Mouse (Mus musculus) bone marrow, adult 2 months (tissue): Measurements from ENCODE around the gene Fdxacb1. TPM values are rescaled to one million over a fixed set of nuclear protein-coding genes. Genes with fewer than 3 reads are reported as not detected.

Experiments
- H3K27ac ChIP-seq: fragments of 200-500 bp; 2 replicates; pipeline ENCODE4 v1.5.1; 2012; ENCODE audit warnings: low read depth, mild to moderate bottlenecking, control low read depth, inconsistent platforms, low read length; ENCODE audit not compliant: control insufficient read depth, poor library complexity, insufficient read depth
- H3K4me1 ChIP-seq: fragments of 200-500 bp; 2 replicates; pipeline ENCODE4 v1.6.1; 2011; ENCODE audit warnings: low read length; ENCODE audit not compliant: control insufficient read depth, insufficient read depth
- H3K4me3 ChIP-seq: fragments of 200-500 bp; replicated peaks from 2 replicates; pipeline ENCODE3; 2011; ENCODE audit warnings: mild to moderate bottlenecking, low read depth, low read length, control low read depth; ENCODE audit not compliant: control insufficient read depth
- CTCF ChIP-seq: fragments of 200-500 bp; IDR thresholded peaks from 2 replicates; pipeline ENCODE4 v1.5.1; 2011; ENCODE audit warnings: low read length, control low read depth; ENCODE audit not compliant: control insufficient read depth, insufficient read depth
- POLR2A ChIP-seq: fragments of 200-500 bp; IDR thresholded peaks from 2 replicates; pipeline ENCODE4 v1.6.1; 2011; ENCODE audit warnings: low read depth, mild to moderate bottlenecking, control low read depth, low read length, borderline replicate concordance; ENCODE audit not compliant: control insufficient read depth
- WGBS: fragments of 180-500 bp; shearing (Covaris S2); methylation state at CpG from one replicate; pipeline ENCODE4 v1.1.7; 2018; 5-methylcytosine and 5-hydroxymethylcytosine counted together
- polyA plus RNA-seq: library from polyadenylated mRNA; stranded (reverse); fragments of >200 nt; gene quantifications from 2 replicates; pipeline ENCODE4 v1.2.4, GENCODE M21; 2011; ENCODE audit warnings: low replicate concordance; ENCODE audit not compliant: missing spikeins, insufficient read depth, insufficient read length

Gene Fdxacb1
- polyA plus RNA-seq, 1 experiment: 5.5 TPM

DNA sequence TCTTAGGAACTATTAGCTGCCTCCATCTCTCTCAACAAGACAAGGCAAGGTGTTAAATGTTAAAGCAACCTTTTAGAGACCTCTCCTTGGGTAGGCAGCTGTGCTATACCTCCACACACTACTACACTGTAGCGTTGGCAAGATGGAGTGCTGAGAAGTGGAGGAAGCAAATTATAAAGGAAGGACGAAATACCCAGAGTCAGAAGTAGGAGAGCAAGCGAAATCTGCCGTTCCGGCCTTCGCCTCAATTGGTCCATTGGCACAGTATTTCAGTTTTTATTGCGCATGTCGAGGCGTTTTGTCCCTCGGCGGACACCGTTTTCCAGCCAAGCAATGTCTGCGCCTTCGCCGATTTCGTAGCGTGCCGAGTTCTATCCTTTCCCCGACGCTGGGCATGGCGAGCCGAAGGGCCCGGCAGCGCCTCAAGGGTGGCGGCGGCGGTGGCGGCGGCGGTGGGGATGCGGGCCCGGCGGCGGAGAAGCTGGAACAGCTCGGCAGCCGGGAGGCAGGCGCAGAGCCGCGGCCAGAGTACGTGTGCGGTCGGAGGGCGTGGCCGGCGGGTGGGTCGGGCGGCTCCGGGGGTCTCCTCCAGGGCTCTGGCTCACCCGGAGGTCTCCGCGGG lies 7.1 kb downstream of the Fdxacb1 start, which contains the start of the genes Alg9 and 1110032A03Rik:
Gene Alg9 (plus strand): TSS at position 29 of the 622 bp plus-strand sequence.
Gene 1110032A03Rik (minus strand): TSS at position 530 of the 622 bp plus-strand sequence.
- H3K4me1 ChIP-seq: no peaks in the 10 kb centered on the region; the same call in 1 of the 2 replicates
- TF ChIP-seq POLR2A (no peak), CTCF (no peak)
- H3K27ac ChIP-seq: peak within 1 kb of the TSS; percentile 59
- peak within 1 kb of the TSS; percentile 68 for H3K4me3 ChIP-seq
- WGBS: 1% methylated on average over 50 of the region's 51 CpGs

DNA sequence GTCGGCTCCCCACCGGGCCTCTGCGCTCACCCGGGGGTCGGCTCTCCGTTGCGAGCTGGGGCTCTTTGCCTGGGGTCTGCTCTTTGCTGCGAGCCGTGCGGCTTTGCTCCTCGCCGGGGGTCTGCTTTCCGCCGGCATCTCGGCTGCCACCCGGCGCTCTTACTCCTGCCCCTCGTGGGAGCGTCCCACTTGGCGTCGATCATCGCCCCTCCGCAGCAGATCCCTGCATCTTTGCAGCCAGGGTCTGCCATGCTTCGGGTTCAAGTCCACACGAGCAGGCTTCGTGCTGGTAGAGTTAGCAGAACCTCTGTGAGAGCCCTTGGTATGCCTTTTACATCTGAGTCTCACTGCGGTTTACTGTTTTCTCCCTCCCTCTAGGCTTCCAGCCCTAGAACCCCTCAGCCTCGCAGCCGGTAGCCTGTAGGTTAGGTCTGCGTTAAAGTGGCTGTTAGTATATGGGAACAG lies 7.7 kb downstream of the Fdxacb1 start:
- Histone ChIP-seq H3K4me3 (peak overlapping the region; percentile 68), H3K27ac (no peak overlapping the region), H3K4me1 (no peaks in the 10 kb centered on the region; the same call in 1 of the 2 replicates)
- under 1% methylated on average over 30 of the region's 30 CpGs for WGBS
- TF ChIP-seq CTCF (no peak), POLR2A (no peak)

DNA sequence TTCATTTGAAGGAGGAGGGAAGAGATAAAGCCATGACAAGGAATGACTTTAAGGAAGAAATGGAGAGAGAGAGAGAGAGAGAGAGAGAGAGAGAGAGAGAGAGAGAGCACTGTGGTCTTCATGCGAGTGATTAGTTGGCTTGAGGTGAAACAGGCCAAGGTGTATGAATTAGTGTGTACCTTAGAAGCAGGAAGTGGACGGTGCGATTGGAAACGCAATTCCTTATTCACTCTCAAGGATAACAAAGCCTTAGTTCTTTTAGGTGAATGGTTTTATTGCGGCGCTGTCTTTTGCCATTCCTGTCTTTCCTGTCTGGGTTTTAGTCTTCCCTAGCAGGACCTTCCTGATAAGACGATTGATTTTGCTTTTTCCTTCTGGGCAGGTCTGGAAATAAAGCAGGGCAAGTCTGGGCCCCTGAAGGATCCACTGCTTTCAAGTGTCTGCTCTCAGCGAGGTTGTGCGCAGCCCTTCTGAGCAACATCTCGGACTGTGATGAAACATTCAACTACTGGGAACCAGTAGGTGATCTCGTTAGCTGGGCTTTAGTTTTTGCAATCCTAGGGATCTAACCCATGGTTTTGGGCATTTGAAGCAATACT lies 8.2 kb downstream of the Fdxacb1 start:
- no peak for TF ChIP-seq POLR2A
- TF ChIP-seq CTCF: no peak
- Histone ChIP-seq H3K27ac (no peak overlapping the region), H3K4me1 (no peaks in the 10 kb centered on the region; the same call in 1 of the 2 replicates), H3K4me3 (peak overlapping the region; percentile 68)
- 49% methylated on average over 11 of the region's 11 CpGs for WGBS

DNA sequence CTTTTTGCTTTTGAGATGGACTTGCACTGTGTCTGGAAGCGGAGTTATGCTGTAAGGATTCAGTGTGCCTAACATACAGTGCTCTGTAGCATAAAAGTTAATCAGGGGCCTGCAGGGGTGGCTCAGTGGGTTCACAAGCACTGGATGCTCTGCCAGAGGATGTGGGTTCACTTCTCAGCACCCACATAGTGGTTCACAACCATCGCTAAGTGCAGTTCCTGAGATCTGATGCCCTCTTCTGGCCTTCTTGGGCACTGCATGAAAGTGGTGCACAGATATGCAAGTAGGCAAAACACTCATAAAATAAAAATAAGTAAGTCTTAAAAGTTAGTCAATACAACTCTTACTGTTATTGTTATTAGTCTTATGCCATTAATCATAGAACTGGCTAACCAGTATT lies 14.1 kb downstream of the Fdxacb1 start:
- TF ChIP-seq POLR2A (no peak), CTCF (peak; percentile 57)
- no peaks in the 10 kb centered on the region for H3K4me1 ChIP-seq
- H3K27ac ChIP-seq: no peak overlapping the region
- H3K4me3 ChIP-seq: no peak overlapping the region
- 65% methylated on average over 2 of the region's 2 CpGs for WGBS

DNA sequence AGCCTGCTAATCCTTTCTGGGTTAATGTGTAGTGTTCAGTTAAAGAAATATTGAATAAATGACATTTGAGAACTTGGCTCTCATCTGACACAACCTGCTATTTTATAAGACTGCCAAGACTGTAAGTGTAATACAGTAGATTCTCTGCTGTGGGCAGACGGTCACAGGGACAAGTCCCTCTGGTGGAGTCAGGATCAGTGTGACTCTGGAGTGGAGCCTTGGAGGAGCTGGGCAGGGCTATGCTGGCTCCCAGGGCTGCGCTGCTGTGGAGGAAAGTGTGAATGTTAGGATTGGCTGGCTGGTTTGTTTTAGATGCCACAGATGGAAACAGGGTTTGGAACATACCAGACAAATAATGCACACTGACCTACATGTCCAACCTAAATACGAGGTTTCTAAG lies 27.2 kb downstream of the Fdxacb1 start:
- TF ChIP-seq POLR2A: no peak
- no peak for TF ChIP-seq CTCF
- H3K4me1 ChIP-seq: no peaks in the 10 kb centered on the region; the same call in 1 of the 2 replicates
- no peak overlapping the region for H3K4me3 ChIP-seq
- WGBS: 90% methylated on average over 3 of the region's 3 CpGs
- H3K27ac ChIP-seq: no peak overlapping the region

DNA sequence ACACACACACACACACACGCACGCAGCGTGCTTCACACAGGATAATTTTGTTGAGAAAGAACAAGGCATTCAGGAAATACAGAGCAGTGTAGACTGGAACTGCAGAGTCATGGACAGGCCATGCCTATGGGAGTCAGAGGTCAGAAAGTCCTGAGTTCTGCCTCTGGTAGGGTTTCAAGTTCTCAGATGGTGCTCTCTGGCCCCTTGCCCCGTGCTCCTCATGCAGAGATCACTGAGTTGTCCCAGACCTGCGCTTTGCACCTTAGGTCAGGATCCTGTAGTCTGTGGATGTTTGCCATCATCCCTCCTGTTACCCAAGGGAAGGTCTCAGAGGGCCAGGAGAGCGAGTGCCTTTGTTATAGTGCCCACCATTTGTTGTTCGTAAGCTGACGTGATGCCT lies 28.7 kb downstream of the Fdxacb1 start:
- TF ChIP-seq POLR2A (no peak), CTCF (no peak)
- H3K27ac ChIP-seq: no peak overlapping the region
- H3K4me1 ChIP-seq: no peaks in the 10 kb centered on the region; the same call in 1 of the 2 replicates
- H3K4me3 ChIP-seq: no peak overlapping the region
- WGBS: 96% methylated on average over 8 of the region's 8 CpGs

DNA sequence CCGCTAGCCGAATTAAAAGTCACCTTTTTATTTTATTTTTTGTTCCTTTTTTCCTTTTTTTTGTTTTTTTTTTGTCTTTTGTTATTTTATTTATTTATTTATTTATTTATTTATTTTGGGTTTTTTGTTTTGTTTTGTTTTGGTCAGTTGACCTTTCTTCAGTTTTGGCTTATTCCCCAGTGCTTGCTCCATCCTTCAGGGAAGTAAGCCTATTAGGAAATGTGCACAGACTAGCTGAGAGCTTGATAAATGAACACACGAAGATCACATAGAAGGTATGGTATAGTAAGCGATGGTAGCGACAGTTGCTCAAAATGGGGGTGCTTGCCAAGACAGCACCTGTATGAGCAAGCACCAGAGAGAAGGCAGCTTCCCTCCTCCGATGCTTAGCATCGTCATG lies 29.6 kb downstream of the Fdxacb1 start:
- H3K4me3 ChIP-seq: no peak overlapping the region
- no peak for TF ChIP-seq POLR2A
- no peak for TF ChIP-seq CTCF
- 88% methylated on average over 7 of the region's 7 CpGs for WGBS
- no peak overlapping the region for H3K27ac ChIP-seq
- H3K4me1 ChIP-seq: no peaks in the 10 kb centered on the region; the same call in 1 of the 2 replicates

DNA sequence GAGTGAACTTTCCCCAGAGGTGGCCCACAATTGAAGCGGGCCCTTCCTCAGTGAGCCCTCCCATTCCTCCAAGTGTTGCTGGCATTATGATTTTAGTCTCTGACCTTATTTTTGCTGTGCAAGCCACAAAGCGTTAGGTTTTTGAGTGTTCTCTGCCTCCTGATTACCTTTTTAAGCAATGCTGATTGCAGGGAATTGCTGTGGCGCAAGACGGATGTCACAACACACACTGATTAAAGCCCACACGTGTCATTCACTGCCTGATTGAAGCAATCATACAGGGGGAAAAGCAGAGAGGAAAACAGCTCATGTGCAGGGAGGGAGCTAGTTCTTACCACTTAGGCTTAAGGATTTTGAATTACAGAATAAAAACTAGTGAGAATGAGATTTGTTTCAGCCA lies 30.3 kb downstream of the Fdxacb1 start:
- WGBS: 50% methylated on average over 5 of the region's 5 CpGs
- H3K27ac ChIP-seq: no peak overlapping the region
- peaks cover 2% of the 10 kb centered on the region; the same call in 1 of the 2 replicates for H3K4me1 ChIP-seq
- TF ChIP-seq POLR2A (no peak), CTCF (no peak)
- no peak overlapping the region for H3K4me3 ChIP-seq

DNA sequence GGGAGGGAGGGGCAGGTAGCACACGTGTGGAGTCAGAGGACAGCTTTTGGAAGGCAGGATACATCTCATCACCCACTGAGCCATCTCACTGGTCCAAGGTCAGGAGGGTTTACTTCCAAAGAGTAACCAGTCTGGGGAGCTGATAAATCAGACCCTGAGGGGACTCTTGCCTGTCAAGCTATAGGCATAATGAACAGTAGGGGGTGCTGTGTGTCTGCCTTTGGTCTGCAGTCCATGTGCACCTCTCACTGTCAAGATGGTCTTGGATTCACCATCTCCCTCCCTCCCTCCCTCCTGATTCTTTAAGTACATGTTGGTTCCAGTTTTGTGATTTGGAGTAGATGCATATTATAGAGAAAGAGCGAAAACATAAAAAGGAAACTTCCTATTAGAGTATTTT lies 32.9 kb downstream of the Fdxacb1 start:
- H3K4me1 ChIP-seq: peaks cover 5% of the 10 kb centered on the region; the same call in 1 of the 2 replicates
- H3K4me3 ChIP-seq: no peak overlapping the region
- WGBS: 80% methylated on average over 2 of the region's 2 CpGs
- H3K27ac ChIP-seq: no peak overlapping the region
- TF ChIP-seq POLR2A (no peak), CTCF (peak; percentile 88)
